Mouse (Mus musculus) embryonic fibroblast, embryonic 13.5 days (primary cell): ENCODE measurements around the gene Rbak. TPM values are rescaled to one million over a fixed set of nuclear protein-coding genes. Genes with fewer than 3 reads are reported as not detected.
"Not testable (repeated sequence)": the region's sequence is repeated elsewhere in the genome, so short reads cannot be mapped to it uniquely, and the experiment has no call there.

Source experiments
- H3K27ac ChIP-seq: 2 replicates; pipeline ENCODE4 v1.5.1; 2012; ENCODE audit warnings: low read length, control low read depth, inconsistent platforms; ENCODE audit not compliant: insufficient read depth
- H3K4me1 ChIP-seq: 2 replicates; pipeline ENCODE4 v1.6.1; 2011; ENCODE audit warnings: low read length; ENCODE audit not compliant: control insufficient read depth, insufficient read depth
- H3K4me3 ChIP-seq: 2 replicates; pipeline ENCODE4 v1.5.1; 2011; ENCODE audit warnings: mild to moderate bottlenecking, control low read depth, low read length; ENCODE audit not compliant: insufficient read depth
- CTCF ChIP-seq: IDR thresholded peaks from 2 replicates; pipeline ENCODE4 v1.5.1; 2011; ENCODE audit warnings: mild to moderate bottlenecking, control low read depth, low read length, moderate library complexity, borderline replicate concordance; ENCODE audit not compliant: insufficient read depth
- POLR2A ChIP-seq: IDR thresholded peaks from 2 replicates; pipeline ENCODE4 v1.6.1; 2011; ENCODE audit warnings: low read depth, mild to moderate bottlenecking, control low read depth, low read length, moderate library complexity
- polyA plus RNA-seq: library from polyadenylated mRNA; stranded (reverse); fragments of >200 nt; gene quantifications from 2 replicates; pipeline ENCODE4 v1.2.4, GENCODE M21; 2011; ENCODE audit warnings: low read depth; ENCODE audit not compliant: missing spikeins, insufficient read length

The Rbak gene
- 7.6 and 12.7 TPM in 2 replicates for polyA plus RNA-seq

DNA sequence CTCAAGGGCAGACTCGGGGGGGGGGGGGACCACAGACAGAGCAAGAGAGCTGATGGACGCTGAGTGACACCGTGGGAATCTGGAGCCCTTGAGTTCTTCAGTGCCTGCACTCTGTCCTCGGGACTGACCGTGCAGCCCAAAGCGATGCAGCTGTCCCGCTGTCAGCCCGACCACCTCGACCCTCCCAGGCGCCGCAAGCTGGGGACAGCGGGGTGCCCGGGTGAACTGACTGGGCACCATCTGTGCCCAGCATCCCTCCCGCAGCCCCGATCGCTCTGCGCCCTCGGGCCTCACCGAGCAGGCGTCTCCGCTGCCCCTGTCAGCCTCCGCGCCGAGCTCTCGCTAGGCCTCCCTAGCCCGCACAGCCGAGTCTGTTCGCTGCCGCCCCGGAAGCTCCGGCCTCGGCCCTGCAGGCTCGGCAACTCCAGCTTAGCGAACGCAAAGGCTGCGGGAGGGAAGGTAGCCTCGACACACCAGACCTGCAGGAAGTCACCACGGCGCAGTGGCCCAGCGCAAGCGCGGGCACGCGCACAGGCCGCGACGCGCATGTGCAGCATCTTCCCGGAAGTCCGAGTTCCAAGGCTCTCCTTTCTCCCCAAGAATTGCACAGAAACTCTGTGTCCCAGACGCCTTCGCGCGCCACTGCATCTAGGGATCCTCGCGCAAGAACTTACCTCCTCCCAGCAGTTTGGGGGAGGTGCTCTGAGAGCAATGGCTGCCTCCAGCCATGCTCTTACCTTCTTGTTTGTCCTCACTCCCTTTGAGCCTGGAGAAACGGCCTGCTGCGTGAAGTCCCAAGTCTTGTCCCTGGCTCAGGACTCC, at the start of gene Rbak, which contains the start of gene Spdye4b:
Gene Rbak (minus strand): TSS at position 521 of the 822 bp plus-strand sequence.
Gene Spdye4b (plus strand): TSS at position 763 of the 822 bp plus-strand sequence.
- no peak within 1 kb of the TSS for H3K27ac ChIP-seq
- H3K4me1 ChIP-seq, result peaks cover 4% of the 10 kb centered on the region
- H3K4me3 ChIP-seq, result peak within 1 kb of the TSS; percentile 59
- TF ChIP-seq CTCF, result no peak
- TF ChIP-seq POLR2A, result peak; percentile 94

DNA sequence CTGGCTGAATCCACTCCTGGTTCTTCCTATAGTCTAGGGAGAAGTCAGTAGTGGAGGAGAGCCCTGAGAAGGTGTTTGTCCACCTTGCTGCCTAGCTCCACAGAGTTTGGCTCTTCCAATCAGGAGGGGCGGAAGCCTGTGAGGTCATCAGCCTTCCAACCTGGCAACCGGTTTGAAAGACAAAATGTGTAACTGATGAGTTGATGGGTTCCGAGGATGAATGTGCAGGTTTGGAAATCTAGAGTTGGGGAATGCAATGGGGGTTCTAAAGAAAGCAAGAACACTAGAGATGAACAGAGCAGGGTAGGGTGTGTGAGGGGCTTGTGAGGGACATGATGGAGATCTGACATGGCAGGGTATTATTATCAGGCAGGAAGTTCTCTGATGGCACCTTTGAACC, 46.2 kb upstream of the Rbak start, which contains the start of gene Spdye4a:
Gene Spdye4a (minus strand): TSS at position 101 of the 400 bp plus-strand sequence.
- Histone ChIP-seq H3K27ac (no peak within 1 kb of the TSS), H3K4me1 (no peaks in the 10 kb centered on the region), H3K4me3 (no peak within 1 kb of the TSS)
- TF ChIP-seq POLR2A (no peak), CTCF (no peak)

DNA sequence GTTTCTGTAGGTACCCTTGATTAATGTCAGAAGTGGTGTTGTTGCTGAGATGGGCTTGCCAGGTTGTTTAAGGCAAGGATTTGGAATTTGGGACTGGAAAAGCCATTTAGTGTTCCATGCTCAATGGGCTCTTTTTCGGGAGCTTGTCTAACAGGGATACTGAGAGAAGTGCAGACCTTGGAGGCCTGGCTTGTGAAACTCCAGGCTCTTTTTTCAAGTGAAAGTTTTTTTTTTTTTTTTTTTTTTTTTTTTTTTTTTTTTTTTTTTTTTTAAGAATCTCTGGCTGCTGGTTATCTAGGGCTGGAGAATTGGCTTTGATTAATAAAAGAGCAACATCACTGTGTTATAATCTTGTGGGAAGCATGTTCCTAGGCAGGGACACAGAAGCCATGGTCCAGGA, 41.7 kb upstream of the Rbak start:
- no peak overlapping the region for H3K4me3 ChIP-seq
- no peak overlapping the region for H3K27ac ChIP-seq
- TF ChIP-seq POLR2A, result no peak
- no peak for TF ChIP-seq CTCF
- no peaks in the 10 kb centered on the region for H3K4me1 ChIP-seq

DNA sequence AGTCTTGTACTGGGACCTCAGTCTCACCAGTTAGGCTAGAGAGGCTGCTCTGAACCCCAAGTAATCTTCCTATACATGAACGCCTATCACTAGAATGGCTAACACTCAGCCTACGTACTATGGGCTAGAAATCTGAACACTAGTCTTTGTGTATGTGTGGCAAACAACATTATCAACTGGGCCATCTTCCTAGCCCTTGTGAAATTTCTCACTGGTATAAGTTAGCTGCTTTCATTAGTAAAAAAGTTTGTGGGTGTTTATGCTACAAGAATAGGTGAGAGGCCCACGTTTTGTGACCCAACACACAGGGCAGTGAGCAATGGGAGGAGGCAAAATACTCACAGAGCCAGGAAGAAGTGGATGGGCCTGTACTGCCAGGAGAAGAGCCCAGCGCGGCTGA, 40.4 kb upstream of the Rbak start:
- TF ChIP-seq POLR2A (no peak), CTCF (no peak)
- Histone ChIP-seq H3K4me1 (no peaks in the 10 kb centered on the region), H3K27ac (no peak overlapping the region), H3K4me3 (no peak overlapping the region)

DNA sequence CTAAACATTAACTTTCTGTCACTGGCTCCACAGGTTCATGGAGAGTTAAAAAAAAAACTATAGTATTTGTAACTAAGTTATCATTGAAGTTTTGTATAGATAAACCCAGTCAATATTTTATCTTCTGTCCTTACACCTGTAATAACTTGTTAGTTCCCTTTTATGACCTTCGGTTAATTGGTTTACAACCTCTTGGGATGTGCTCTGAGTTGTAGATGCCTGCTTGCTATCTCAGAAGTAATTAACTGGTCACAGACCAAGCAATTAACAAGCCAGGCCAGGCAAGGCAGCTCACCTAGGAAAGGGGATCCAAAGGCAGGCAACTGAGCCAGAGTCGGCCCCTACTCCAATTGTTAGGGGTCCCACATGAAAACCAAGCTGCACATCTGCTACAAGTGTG, 33.3 kb upstream of the Rbak start:
- Histone ChIP-seq H3K4me1 (no peaks in the 10 kb centered on the region), H3K4me3 (no peak overlapping the region)
- no peak for TF ChIP-seq POLR2A
- no peak for TF ChIP-seq CTCF

DNA sequence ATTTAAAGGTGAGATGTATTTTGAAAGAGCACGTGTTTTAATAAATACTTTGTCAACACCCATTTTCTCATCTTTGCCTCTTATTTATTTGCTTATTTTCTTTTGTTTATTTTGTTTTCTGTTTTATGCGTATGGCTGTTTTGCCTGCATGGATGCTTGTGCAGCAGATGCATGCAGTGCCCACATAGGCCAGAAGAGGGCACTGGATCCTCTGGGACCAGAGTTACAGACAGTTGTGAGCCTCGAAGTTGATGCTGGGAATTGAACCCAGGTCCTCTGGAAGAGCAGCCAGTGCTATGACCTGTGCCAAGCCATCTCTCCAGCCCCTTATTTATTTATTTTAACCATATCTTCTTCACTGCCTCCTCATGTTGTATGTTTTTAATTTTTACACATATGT, 24.4 kb upstream of the Rbak start:
- Histone ChIP-seq H3K4me3 (no peak overlapping the region), H3K4me1 (no peaks in the 10 kb centered on the region), H3K27ac (no peak overlapping the region)
- TF ChIP-seq POLR2A (no peak), CTCF (no peak)

More for the DNA sequence above, 33.3 kb upstream of the Rbak start:
- H3K27ac ChIP-seq, result no peak overlapping the region

DNA sequence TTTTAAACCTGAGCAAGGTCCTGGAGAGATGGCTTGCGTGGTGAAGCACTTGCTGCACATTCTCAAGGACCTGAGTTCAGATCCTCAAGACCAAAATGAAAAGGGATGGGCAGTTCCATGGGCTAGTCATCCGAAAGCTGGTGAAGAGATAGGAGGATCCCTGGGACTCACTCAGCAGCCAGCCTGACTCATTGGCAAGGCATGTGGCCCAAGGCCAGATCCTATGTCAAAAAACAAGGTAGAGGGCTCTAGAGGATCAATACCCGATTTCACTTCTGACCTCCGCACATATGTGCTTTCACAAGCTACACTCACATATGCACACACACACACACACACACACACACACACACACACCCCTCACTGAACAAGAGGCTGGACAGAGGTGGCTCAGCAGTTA, 15.9 kb upstream of the Rbak start:
- Histone ChIP-seq H3K4me1 (no peaks in the 10 kb centered on the region; the same call in 1 of the 2 replicates), H3K27ac (no peak overlapping the region), H3K4me3 (no peak overlapping the region)
- no peak for TF ChIP-seq POLR2A
- no peak for TF ChIP-seq CTCF

DNA sequence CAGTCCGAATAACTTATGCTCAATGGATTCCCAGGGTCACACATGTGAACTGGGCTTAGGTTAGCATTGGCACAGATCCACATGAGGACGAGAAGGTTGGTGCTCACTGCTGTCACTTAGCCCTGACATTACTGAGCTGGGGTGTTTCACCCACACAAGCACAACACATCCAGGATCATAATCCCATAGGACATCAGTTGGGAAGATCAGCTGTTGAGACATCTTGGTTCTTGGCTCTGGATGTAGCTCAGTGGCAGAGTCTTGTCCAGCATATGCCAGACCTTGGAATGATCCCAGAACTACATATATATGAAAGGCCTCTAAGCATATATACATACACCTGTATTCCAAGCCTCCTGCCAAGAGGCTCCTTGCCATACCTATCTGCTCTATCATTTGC, 14.6 kb upstream of the Rbak start:
- no peak overlapping the region for H3K27ac ChIP-seq
- H3K4me1 ChIP-seq, result no peaks in the 10 kb centered on the region; the same call in 1 of the 2 replicates
- no peak overlapping the region for H3K4me3 ChIP-seq
- no peak for TF ChIP-seq CTCF
- TF ChIP-seq POLR2A, result no peak

DNA sequence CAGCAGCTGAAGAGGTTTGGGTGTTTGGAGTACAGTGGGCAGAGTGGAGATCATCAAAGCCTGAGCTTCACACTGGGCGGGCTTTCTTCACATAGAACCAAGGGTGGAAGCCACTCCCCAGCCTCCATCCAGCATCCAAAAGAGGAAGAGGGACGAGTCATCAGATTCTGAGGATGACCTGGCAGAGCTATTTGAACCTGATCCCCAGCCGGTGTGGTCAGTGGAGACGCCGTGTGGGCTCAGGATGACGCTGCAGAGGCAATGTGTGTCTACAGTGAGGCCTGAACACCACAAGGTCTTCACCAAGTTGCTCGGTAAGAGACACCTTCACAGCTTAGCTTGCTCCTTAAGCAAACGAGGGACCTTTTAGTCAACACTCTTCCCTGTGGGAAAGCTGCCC, 14.2 kb upstream of the Rbak start:
- H3K4me1 ChIP-seq, H3K4me3 ChIP-seq, H3K27ac ChIP-seq: not testable (repeated sequence)

DNA sequence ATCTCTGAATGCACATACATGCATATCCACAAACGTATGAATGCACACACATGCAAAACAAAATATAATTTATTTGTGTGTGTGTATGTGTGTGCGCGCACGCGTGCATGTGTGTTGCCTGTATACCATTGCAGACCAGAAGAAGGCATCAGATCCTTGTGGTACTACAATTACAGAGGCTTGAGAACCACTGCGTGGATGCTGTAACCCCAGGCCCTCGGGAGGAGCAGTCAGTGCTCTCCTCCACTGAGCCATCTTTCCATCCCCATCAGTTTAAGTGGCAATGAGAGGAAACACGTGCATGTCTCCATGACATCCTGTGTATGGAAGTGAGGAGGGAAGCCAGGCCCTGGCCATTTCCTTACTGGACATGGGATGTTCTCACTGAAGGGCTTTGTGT, 12.2 kb upstream of the Rbak start:
- TF ChIP-seq POLR2A, result no peak
- TF ChIP-seq CTCF, result no peak
- Histone ChIP-seq H3K27ac (no peak overlapping the region), H3K4me1 (no peaks in the 10 kb centered on the region; the same call in 1 of the 2 replicates), H3K4me3 (no peak overlapping the region)

DNA sequence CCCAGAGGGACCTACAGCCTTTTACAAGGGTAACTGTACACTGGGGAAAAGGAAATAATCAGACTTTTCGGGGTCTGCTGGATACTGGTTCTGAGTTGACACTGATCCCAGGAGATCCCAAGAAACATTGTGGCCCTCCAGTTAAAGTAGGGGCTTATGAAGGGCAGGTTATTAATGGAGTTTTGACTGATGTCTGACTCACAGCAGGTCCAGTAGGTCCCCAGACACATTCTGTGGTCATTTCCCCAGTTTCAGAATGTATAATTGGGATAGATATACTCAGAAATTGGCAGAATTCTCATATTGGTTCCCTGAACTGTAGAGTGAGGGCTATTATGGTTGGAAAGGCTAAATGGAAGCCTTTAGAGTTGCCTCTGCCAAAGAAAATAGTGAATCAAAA, 7.4 kb upstream of the Rbak start:
- H3K4me3 ChIP-seq, H3K27ac ChIP-seq, H3K4me1 ChIP-seq: not testable (repeated sequence)
